In the genomic region with DNA sequence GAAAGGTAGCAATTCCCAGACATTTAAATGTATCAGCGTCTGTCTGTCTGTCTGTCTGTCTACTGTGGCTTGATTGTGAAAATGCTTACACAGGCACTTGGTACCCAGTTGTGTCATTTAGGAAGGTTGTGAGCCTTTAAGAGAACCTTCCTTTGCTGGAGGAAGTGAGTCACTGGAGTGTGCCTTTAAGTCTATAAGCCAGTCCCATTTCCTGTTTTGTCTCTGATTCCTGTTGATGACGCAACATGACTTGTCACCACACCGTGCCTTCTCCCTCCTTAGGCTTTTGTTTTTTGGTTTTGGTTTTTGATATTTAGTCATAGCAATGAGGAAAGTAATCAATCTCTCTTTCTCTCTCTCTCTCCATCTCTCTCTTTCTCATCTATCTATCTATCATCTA, we compare ENCODE assay signal across 12 mouse cellular contexts. TPM values are rescaled to one million over a fixed set of nuclear protein-coding genes. Genes with fewer than 3 reads are reported as not detected.
DNase-seq lines count a peak whose midpoint lies in the region; ATAC-seq lines count a peak whose summit lies in the region.
"Had no signal": no experiment of that assay in that cellular context is flagged by ENCODE, and none has a peak within 500 bp of the region (broad histone marks: within the 10 kb centered on the region; RNA-seq: fewer than 3 reads in every experiment).

No protein-coding gene starts in this region.

- intact Hi-C loops in heart, postnatal 10 days (cut with DNase I), result no loop called here

- peak; percentile 91 for ATAC-seq in megakaryocyte, adult 5-6 weeks (ENCODE audit: poor library complexity, severe bottlenecking)
- ATAC-seq: hindbrain, postnatal 0 days had no signal

- peak; percentile 7 to 21 for DNase-seq in heart, adult 9 months (ENCODE audit: low spot score in 2 of 2)
- no peak for DNase-seq in heart, postnatal 10 days
- peak; percentile 78 for DNase-seq in 3T3-L1 (ENCODE audit: low read depth, low spot score)
- peak; percentile 20 for DNase-seq in NIH3T3 (ENCODE audit: low read depth)
- no peak for DNase-seq in ovary, postnatal 14 days (ENCODE audit: low spot score)
- DNase-seq in adrenal gland, adult 2 months, result no peak
- DNase-seq in right cerebral cortex, postnatal 4 days, result no peak
- DNase-seq: cerebellum, adult 18-20 months; gastrocnemius, postnatal 25 days; midbrain, embryonic 14.5 days had no signal

RNA-seq across cellular contexts. Expression of a gene that starts 58.6 kb away (rescaled TPM):
- total RNA-seq in heart, postnatal 10 days (2021), result 10 to 100 TPM; 46.0 to 49.3 TPM
- 43.6 and 45.8 TPM in 2 replicates for total RNA-seq in megakaryocyte, adult 5-6 weeks (2015)
- total RNA-seq in megakaryocyte, adult 5-6 weeks (2017), result 30.7 and 41.6 TPM in 2 replicates
- total RNA-seq in adrenal gland, adult 2 months (2021), result 10 to 100 TPM; 49.6 to 63.4 TPM
- polyA plus RNA-seq in adrenal gland, adult 2 months (2012; rRNA removed), result 6.6 and 9.1 TPM in 2 replicates

Comparison
In these comparisons a context has a peak if more than half of its experiments do, and no peak if none do; other contexts are left out.
1. DNase-seq: peak in heart, adult 9 months (2 of 2), 3T3-L1 (single experiment) and NIH3T3 (single experiment); none in heart, postnatal 10 days (0 of 2), ovary, postnatal 14 days (single experiment), adrenal gland, adult 2 months (single experiment) and right cerebral cortex, postnatal 4 days (single experiment).